Comparison of ENCODE assay signal across 10 mouse cellular contexts in the genomic region with DNA sequence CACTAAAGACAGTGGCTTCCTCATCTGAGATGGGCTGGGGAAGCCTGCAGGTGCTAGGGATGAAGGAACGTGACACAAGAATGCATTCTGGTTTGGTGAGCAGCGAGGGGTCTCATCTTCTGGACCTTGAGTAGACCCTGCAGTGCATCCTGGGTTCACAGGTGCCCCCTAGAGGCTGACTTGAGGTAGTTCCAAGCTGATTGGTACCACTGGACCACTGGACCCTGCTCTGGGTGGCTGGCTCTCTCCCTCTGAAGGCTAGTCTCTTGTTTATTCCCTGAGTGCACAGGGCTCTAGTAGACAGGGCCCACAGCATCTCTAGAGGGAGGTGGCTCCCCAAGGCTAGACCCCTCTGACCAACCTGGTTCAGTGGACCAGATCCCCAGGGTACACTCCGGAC. TPM values are rescaled to one million over a fixed set of nuclear protein-coding genes. Genes with fewer than 3 reads are reported as not detected.
A peak's percentile ranks its signal among the peaks of the same experiment; 100 is the strongest.
DNase-seq lines count a peak whose midpoint lies in the region; TF ChIP-seq lines count a peak whose summit lies in the region.
"Had no signal": no experiment of that assay in that cellular context is flagged by ENCODE, and none has a peak within 500 bp of the region (broad histone marks: within the 10 kb centered on the region; RNA-seq: fewer than 3 reads in every experiment).

No protein-coding gene starts in this region.

- H3K27me3 ChIP-seq in splenic B cell, adult 2 months (ENCODE audit: control insufficient read depth, insufficient read depth, low read length, poor library complexity, severe bottlenecking), result no peaks in the 10 kb centered on the region

- TF ChIP-seq CTCF in lung, adult 2 months (IDR thresholded peaks at IDR 0.05; ENCODE audit: insufficient read depth, low read length), result peak; percentile 63
- TF ChIP-seq CTCF in brain, embryonic 14.5 days (IDR thresholded peaks at IDR 0.05; ENCODE audit: borderline replicate concordance, extremely low read depth, insufficient read depth, insufficient read length), result peak; percentile 53

- no peaks in the 10 kb centered on the region; the same call in 1 of the 2 replicates for H3K4me1 ChIP-seq in lung, adult 2 months (ENCODE audit: control insufficient read depth, insufficient read depth, low read length)

- WGBS in lung, adult 2 months, result 66% methylated on average over 3 of the region's 3 CpGs

- peak; percentile 63 for DNase-seq in embryo, embryonic 10 days (ENCODE audit: low spot score)
- DNase-seq in embryo, embryonic 11 days, result no peak
- no peak for DNase-seq in lung, adult 2 months
- no peak for DNase-seq in lung, adult 18-20 months
- DNase-seq in brain, embryonic 14.5 days (ENCODE audit: low read depth), result no peak
- DNase-seq in splenic B cell, adult 2 months (ENCODE audit: low read depth, low spot score), result peak; percentile 27
- DNase-seq in right cerebral cortex, postnatal 4 days, result no peak
- no peak for DNase-seq in layer of hippocampus, adult 11-12 months (ENCODE audit: low spot score)
- DNase-seq: kidney, adult 18-20 months; liver, embryonic 13.5 days had no signal

- no peak overlapping the region for H3K4me3 ChIP-seq in lung, adult 2 months (replicated peaks; ENCODE audit: extremely low read depth, low read depth, low read length)
- H3K4me3 ChIP-seq: liver, embryonic 13.5 days had no signal

- no peak for TF ChIP-seq POLR2A in lung, adult 2 months (IDR thresholded peaks at IDR 0.05; ENCODE audit: borderline replicate concordance, extremely low read depth, low read depth, low read length)
- no peak for TF ChIP-seq POLR2A in brain, embryonic 14.5 days (IDR thresholded peaks at IDR 0.05; ENCODE audit: borderline replicate concordance, extremely low read depth, insufficient read depth, insufficient read length, poor library complexity, severe bottlenecking)

- H3K36me3 ChIP-seq in splenic B cell, adult 2 months (ENCODE audit: control insufficient read depth, insufficient read depth, low read length, poor library complexity, severe bottlenecking), result no peaks in the 10 kb centered on the region
- H3K36me3 ChIP-seq: liver, embryonic 13.5 days had no signal

RNA-seq across cellular contexts. Expression of a gene that starts 6.7 kb away (rescaled TPM):
- polyA plus RNA-seq in lung, adult 2 months (2012; rRNA removed), result 7.2 and 8.6 TPM in 2 replicates
- 29.1 and 40.1 TPM in 2 replicates for polyA plus RNA-seq in brain, embryonic 14.5 days (2012; rRNA removed)

Comparison
In these comparisons a context has a peak if more than half of its experiments do, and no peak if none do; other contexts are left out.
1. DNase-seq: peak in embryo, embryonic 10 days (single experiment) and splenic B cell, adult 2 months (single experiment); none in embryo, embryonic 11 days (single experiment), lung, adult 2 months (single experiment), lung, adult 18-20 months (0 of 2), brain, embryonic 14.5 days (single experiment), right cerebral cortex, postnatal 4 days (single experiment) and layer of hippocampus, adult 11-12 months (single experiment).